Mouse (Mus musculus) adrenal gland (tissue): ENCODE data around the gene Marveld2.

Source experiments
- intact Hi-C: fragments of 180-260 bp; cut with DNase I; formaldehyde crosslinking; loops from one replicate; pipeline ENCODE4 v1.15.1; 2025
- long read RNA-seq, 2 experiments: library from polyadenylated mRNA; unstranded; transcript quantifications; one replicate each; pipeline ENCODE4 v2.0.0; 2020; ENCODE audit warnings: borderline replicate concordance in 1 of 2; ENCODE audit not compliant: insufficient replicate concordance in 1 of 2

The Marveld2 gene
- long read RNA-seq, experiment 1 = 0 reads
- long read RNA-seq, experiment 2 = 0 reads

- intact Hi-C loops = loop anchor here (10.0 kb wide), 1 partner anchor 122 kb away; the partner anchor contains the start of gene Gtf2h2
Measured at GRCm38 (mm10) chr13:100616181-100617087, at the start of gene Marveld2. Gene Marveld2 (minus strand): TSS chr13:100616971.

- intact Hi-C loops = loop anchor here (10.0 kb wide), 1 partner anchor 555 kb away; the partner anchor contains the start of genes Bdp1 and Serf1
Measured at GRCm38 (mm10) chr13:100659864-100660456, 43.2 kb upstream of the Marveld2 start.

GRCm38 (mm10) chr13:100658091-100658490, 41.3 kb upstream of the Marveld2 start:
- intact Hi-C loops = loop anchor here (10.0 kb wide), 1 partner anchor 553 kb away; the partner anchor contains the start of genes Bdp1 and Serf1

DNA sequence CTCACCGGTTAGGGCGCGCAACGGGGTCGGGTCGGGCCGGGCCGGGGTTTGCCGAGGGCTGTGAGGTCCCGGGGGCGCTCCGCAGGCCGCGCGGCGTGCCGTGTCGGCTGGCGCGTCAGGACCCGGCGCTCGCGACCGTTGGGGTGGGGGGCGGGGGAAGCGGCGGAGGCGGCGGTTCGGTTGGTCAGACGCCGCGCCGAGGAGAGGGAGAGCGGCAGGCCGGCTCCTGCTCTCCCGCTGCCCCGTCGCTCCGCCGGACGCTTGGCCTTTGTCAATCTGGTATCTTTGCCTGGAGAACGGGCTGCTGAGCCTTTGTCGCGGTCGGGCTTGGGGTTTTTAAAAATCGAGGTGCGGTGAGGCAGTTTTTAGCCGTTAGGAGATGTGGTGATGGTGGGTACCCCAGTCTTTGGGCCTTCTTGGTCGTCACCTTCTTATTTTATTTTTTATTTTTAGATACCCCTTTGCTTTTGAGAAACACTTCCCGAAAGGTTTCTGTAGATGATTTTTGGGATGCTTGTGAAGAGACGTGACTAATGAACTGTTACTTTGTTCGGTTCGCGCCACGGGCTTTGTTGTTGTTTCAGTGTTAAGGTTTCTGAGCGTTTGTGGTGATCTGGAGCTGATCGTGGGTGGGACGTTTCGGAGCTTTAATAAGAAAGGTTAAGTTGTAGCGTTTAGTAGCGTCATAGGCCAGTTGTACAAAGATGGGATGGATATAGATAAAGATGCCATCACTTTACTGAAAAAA, 34.8 kb upstream of the Marveld2 start, which contains the start of gene Taf9:
Gene Taf9, plus strand, starts transcription at position 141 of the 748 bp plus-strand sequence.
- intact Hi-C loops = loop anchor here (5.0 to 10.0 kb wide), 2 partner anchors 159 to 547 kb away; partner anchors contain the start of genes Bdp1, Gtf2h2 and Serf1

DNA sequence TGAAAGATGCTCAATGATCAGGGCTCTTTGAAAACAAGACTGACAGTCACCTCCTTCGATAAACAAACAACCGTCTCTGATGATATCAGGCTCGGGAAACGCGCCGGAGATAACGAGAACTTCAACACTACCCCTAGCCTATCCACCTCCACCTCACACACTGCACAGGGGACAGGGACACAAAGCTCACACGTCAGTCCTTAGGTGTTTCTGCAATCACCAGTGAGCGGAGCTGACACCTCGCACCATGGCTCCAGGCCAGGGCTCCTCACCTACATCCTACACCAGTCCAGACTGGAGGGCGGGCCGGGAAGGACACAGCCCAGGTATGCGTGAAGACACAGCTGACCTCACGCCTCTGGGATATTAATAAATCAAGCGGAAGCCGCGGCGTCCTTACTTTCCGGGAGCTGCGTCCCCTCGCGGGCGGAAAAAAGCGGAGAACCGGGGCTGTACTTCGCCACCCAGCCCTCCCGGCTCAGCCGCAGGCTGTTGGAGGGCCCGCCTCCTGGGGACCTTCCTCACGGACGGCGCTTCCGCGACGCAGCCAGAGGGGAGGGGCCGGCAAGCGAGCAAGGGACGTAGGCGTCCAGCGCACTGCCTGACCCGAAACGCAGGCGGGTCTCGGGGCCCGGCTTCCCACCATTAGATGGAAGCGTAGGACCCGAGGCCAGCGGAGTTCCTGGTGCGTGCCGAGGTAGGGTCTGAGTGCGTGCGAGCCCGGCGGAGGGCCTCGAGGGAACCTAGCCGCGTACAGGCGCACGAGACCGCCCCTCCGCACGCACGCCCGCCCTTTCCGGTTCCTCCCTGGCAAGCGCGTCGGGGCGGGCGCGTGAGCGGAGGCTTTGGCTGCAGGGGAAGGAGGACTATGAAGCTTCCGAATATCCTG, 34.0 kb upstream of the Marveld2 start, which contains the start of the genes Ak6 and Rad17:
Gene Ak6, plus strand, starts transcription at position 430 of the 889 bp plus-strand sequence.
Gene Rad17, minus strand, starts transcription at position 502 of the 889 bp plus-strand sequence.
- intact Hi-C loops = loop anchor here (5.0 to 10.0 kb wide), 2 partner anchors 158 to 546 kb away; partner anchors contain the start of genes Bdp1, Gtf2h2 and Serf1

DNA sequence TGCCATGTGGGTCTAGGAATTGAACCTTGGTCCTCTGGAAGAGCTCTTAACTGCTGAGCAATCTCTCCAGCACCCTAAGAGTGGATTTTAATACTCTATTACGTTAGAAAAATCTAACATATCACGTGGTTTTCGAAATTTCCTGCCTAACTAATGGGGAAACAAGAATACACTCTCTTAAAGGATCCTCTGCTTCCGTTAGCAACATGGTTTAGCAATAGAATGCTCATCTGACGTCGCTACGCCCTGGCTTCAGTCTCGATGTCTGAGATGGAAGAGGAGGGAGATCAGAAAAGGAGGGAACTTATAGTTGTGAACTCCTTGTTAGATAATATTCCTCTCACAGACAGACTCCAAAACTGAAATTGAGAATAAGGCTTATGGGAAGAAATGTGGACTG, 31.5 kb upstream of the Marveld2 start:
- intact Hi-C loops = no loop called here

DNA sequence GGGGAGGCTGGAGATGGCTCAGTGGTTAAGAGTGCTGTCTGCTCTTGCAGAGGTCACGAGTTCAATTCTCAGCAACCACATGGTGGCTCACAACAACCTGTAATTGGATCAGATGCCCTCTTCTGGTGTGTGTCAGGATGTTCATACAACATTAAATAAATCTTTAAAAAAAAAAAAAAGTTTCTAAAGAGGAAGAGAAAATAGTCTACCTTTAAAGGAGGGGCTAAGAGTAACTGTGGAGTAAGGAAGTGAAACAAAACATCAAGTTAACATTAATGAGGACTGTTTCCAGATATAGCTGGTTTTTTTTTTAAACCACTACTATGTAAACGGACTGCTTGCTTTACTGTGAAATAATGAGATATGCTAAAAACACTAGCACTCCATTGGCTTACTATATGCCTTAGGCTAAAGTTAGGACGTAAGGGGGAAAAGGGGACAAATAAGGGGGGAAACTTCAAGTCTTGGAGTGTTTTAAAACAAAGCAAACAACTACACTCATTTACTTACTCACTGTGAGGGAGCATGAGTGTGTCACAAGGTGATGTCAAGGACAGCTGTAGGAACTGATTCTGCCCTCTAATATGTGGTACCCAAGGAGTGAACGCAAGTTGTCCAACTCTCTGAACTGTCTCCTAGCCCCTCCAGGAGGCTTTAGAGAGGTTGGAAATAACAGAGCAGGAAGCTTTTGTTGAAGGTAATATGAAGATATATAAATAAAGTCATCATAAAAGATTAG, 25.9 kb upstream of the Marveld2 start:
- intact Hi-C loops = no loop called here

DNA sequence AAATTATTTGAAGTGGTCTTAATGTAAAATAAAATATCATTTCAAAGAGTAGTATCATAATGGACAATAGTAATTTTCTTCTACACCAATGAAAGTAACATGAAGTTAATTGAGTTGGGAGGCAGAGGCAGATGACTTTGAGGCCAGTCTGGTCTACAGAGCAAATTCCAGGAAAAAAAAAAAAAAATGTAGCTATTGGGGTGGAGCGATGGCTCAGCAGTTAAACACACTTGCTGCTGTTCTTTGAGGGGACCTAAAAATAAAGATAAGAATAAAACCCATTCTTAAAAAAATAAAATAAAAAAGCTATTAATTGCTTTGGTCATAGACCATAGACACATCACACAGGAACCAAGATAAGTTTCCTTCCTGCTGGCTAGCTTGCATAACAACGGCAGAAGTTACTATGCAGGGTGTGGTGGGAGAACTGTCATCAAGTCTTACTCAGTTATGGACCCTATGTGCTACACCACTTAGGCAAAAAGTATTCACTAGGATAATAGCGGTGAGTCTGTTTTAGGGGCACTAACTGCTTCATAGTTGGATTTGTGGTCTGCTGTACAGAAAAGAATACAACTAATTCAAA, 17.4 kb upstream of the Marveld2 start:
- intact Hi-C loops = no loop called here

DNA sequence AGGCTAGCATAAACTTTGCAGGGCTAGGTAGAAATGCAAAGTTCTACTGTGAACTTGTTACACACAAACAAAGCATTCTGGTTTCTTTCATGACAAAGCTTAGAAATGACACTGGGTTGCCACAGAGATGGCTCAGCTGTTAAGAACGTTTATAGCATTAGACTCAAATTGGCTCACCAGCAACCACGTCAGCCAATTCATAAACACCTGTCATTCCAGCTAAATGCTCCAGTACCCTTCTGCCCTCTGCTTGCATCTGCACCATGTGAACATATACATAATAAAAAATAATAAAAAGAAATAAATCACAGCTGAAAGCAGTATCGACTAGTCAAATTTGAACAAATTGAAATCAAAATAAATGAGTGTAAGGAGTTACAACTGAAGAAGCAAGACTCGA, 5.5 kb upstream of the Marveld2 start:
- intact Hi-C loops = loop anchor here (10.0 kb wide), 1 partner anchor 547 kb away; no protein-coding TSS in a partner anchor

DNA sequence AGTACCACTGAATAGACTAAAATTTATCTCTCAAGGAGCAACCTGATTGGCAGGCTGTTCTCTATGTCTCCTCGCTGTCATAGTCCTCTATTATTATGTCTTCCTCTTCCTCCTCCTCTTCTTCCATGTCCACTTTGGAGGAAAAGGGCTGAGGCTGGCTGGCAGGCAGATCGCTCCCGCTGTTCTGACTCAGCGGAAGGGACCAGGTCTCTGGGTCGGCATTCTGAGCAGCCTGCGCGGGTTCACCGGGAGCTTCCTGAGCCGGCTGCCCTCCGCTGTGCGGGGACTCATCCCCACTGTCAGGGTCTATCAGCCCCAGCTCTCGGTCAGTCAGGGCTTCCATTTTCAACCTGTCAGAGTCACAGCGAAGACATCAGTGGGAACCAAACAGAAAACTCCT, 812 bp upstream of the Marveld2 start:
- intact Hi-C loops = loop anchor here (10.0 kb wide), 1 partner anchor 123 kb away; the partner anchor contains the start of gene Gtf2h2

DNA sequence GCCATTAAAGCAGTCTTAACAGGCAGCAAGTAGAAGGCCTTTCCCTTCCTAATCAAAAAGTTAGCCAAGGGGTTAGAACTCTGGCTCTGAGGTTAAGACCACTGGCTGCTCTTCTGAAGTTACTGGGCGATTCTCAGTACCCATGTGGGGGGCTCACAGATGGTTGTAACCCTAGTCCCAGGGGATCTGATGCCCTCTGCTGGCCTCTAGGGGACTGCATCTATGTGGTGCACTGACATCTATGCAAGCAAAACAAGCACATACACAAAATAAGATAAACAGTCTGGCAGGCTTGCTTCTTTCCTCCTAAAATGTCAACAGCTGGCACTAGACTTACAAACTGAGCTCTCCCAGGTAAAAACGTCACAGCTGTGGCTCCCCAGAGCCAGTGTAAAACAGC, 3.9 kb downstream of the Marveld2 start:
- intact Hi-C loops = loop anchor here (10.0 kb wide), 1 partner anchor 118 kb away; the partner anchor contains the start of gene Gtf2h2

DNA sequence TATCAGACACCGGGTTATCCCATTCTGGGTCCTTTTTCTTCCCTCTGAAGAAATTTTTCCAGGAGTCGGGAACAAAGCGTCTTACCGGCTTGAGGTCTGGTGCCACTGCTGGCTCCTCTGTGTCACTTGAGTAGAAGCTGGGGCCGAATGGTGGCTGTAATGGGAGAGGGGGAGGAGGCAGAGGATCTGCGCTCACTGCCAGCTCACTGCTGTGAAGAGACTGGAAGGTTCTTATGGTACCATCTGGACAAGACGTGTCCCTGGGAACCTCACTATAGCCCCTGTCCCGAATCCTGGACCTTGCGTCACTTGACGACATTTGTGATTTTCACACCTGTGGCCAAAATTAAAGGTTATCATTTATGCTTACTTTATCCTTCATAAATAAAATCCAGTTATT, 4.5 kb downstream of the Marveld2 start:
- intact Hi-C loops = loop anchor here (10.0 kb wide), 1 partner anchor 117 kb away; the partner anchor contains the start of gene Gtf2h2

DNA sequence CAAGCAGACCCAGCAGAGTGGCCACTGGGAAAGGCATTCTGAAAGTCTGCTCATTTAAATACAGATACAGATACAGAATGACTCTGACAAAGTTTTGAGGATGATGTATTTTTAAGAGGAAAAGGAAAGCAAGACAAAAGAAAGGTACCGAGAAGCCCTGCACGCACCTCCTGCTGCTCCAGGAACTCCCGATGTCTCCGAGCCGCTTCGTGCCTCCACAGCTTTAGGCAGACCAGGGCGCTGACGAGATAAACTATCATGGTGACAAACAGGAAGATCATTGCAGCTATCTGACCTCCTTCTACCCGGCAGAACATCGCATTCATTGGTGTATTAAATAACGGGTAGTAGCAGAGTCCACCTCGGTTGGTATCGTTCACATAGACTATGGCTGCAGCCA, 5.5 kb downstream of the Marveld2 start:
- intact Hi-C loops = loop anchor here (10.0 kb wide), 1 partner anchor 116 kb away; the partner anchor contains the start of gene Gtf2h2

DNA sequence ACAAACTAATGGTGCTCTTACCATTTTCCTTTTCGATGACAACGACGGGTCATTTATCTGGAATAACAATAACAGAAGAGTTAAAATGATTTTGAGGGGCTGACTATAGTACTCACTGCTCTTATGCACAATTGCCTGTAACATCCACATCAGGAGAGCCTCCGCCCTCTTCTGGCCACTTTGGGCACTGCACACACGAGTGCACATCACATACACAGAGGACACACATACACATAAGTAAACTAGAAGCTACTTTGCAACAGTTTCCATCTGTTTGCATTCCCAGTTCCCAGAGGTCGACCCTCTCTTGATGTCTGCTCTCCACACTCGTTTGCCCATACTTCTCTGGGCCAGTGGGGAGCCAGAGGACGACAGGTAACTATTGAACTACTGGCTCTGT, 9.0 kb downstream of the Marveld2 start:
- intact Hi-C loops = no loop called here

DNA sequence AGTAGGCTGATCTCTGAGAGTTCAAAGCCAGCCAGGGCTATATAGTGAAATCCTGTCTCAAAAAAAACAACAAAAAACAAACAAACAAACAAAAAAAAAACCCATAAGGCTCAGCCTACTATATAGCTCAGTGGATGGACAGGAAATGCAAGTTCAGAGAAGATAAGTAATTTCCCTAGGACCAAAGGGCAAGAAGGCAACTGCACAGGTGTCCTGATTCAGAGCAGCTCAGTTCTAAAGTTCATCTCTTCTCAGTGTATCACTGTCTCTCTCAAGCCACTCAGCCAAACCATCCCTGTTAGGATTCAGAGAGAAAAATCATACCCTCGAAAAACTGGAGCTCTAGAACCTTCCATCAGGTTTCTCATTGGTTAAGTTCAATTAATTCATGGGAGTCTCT, 10.9 kb downstream of the Marveld2 start:
- intact Hi-C loops = no loop called here

DNA sequence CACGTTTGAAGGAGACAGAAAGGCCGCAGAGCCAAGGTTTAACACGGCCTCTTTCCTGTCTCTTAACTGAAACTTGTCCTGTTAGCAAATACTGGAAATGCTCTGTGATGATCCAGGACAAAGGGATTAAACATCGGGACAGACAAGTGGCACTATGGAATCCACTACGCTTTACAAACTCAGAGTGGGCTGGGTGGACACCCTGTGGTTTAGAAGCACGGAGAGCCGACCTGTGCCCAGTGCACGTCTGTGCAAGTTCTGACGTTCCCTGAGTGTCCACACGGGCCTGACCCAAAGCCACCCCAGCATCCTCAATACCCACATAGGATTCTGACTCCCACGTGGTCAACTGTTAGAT, 13.1 kb downstream of the Marveld2 start:
- intact Hi-C loops = no loop called here

GRCm38 (mm10) chr13:100603031-100603737, 13.6 kb downstream of the Marveld2 start:
- intact Hi-C loops = no loop called here
